Mouse (Mus musculus): ENCODE results near the gene Gfpt2.

DNA sequence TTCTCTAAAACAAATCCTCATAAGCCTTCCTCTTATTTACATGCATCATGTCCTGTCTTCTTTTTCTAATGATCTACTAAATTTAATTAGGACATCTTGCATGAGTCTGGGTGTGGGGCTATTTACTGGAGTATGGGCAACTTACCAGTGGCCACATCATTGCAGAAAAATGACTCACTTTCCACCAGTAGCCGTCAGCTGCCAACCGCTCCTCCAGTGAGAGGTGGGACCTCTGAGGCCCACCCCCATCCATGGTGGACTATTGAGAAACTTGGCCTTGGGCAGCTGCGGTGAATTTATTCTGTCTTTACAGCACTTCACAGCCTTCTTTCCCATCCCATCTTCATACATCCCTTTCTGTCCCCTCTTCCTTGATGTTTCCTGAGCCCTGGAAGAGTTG is 35.9 kb upstream of the Gfpt2 start:
- TF ChIP-seq CHD2 (IDR thresholded peaks at IDR 0.05; ENCODE audit: low read depth, low read length) (no peak), MAFK (IDR thresholded peaks at IDR 0.05; ENCODE audit: insufficient read depth, low read depth, low read length) (no peak)
